In genomic region chr6:51280231-51280630, GRCm38 (mm10) we compare ENCODE assay signal across 15 mouse cellular contexts.
"Had no signal": no experiment of that assay in that cellular context is flagged by ENCODE, and none has a peak within 500 bp of the region (broad histone marks: within the 10 kb centered on the region; RNA-seq: fewer than 3 reads in every experiment).

No protein-coding gene starts in this region.

- H3K9me3 ChIP-seq: limb, embryonic 12.5 days; liver, embryonic 13.5 days; midbrain, embryonic 12.5 days; neural tube, embryonic 13.5 days had no signal

- DNase-seq: kidney, adult 18-20 months; kidney, postnatal 10 days; kidney, postnatal 4 days; liver; liver, embryonic 13.5 days; liver, postnatal 0 days; right cerebral cortex, postnatal 25 days; thymus, adult 2 months had no signal

- H3K9ac ChIP-seq: limb, embryonic 12.5 days; liver, embryonic 13.5 days; liver, postnatal 0 days; midbrain, embryonic 12.5 days; neural tube, embryonic 13.5 days had no signal

- H3K4me3 ChIP-seq: layer of hippocampus, adult 2 months; limb, embryonic 12.5 days; liver, embryonic 13.5 days; midbrain, embryonic 12.5 days; neural tube, embryonic 13.5 days had no signal

- H3K4me1 ChIP-seq: liver, embryonic 13.5 days; midbrain, embryonic 12.5 days; neural tube, embryonic 13.5 days had no signal

- H3K4me2 ChIP-seq: limb, embryonic 12.5 days; liver, embryonic 13.5 days; midbrain, embryonic 12.5 days; neural tube, embryonic 13.5 days had no signal

- H3K27me3 ChIP-seq: limb, embryonic 12.5 days; midbrain, embryonic 12.5 days had no signal

- H3K27ac ChIP-seq: layer of hippocampus, adult 2 months; limb, embryonic 12.5 days; liver, embryonic 13.5 days; macrophage; midbrain, embryonic 12.5 days; neural tube, embryonic 13.5 days had no signal

- H3K36me3 ChIP-seq: limb, embryonic 12.5 days; liver, embryonic 13.5 days; midbrain, embryonic 12.5 days; neural tube, embryonic 13.5 days had no signal

- ATAC-seq: inflammation-experienced regulatory T-cells, adult 6 months; liver, postnatal 0 days; midbrain, embryonic 16.5 days had no signal
